Mouse (Mus musculus) liver, embryonic 14.5 days (tissue): ENCODE measurements around the gene Hspa12a.

Source experiments
- CTCF ChIP-seq: IDR thresholded peaks from 2 replicates; pipeline ENCODE4 v1.5.1; 2016; ENCODE audit warnings: antibody characterized with exemption, low read depth, control low read depth
- EP300 ChIP-seq: IDR thresholded peaks from 2 replicates; pipeline ENCODE4 v1.6.1; 2016; ENCODE audit warnings: antibody characterized with exemption, low read depth

GRCm38 (mm10) chr19:58854899-58855298 is 88.6 kb downstream of the Hspa12a start:
- TF ChIP-seq CTCF (no peak), EP300 (no peak)
